Mouse (Mus musculus): ENCODE results near the gene Zfp966. TPM values are rescaled to one million over a fixed set of nuclear protein-coding genes. Genes with fewer than 3 reads are reported as not detected.
"Not testable (repeated sequence)": the region's sequence is repeated elsewhere in the genome, so short reads cannot be mapped to it uniquely, and the experiment has no call there.

Zfp966 gene
- total RNA-seq (2021): 1 to 10 TPM; 3.3 to 3.7 TPM
- long read RNA-seq, experiment 1, partial matches to known transcripts: 0 of 1 reads
- long read RNA-seq, experiment 1, other reads (novel, unspliced or antisense): 1 of 1 reads
- long read RNA-seq, experiment 2: 0 reads

DNA sequence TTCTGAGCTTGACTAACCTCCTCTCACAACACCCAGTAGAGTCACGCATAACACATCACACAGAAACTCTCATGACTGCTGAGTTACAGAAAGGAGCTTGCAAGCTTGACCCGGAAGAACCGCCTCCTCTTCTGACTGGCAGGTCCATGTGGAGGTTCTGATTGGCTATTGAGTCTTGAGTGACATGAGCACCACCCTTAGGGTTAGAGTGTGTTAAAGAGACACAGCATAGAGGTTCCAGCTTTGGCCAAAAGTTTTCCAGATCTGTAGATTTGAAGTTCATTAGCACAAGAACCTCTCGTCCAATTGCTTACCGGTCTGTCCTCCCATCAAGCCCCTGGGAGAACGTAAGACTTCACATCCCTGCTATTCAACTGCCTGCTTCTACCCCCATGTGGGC, at the start of gene Zfp966:
Gene Zfp966 (minus strand): TSS at position 101 of the 400 bp plus-strand sequence.
- not testable (repeated sequence) for DNase-seq

DNA sequence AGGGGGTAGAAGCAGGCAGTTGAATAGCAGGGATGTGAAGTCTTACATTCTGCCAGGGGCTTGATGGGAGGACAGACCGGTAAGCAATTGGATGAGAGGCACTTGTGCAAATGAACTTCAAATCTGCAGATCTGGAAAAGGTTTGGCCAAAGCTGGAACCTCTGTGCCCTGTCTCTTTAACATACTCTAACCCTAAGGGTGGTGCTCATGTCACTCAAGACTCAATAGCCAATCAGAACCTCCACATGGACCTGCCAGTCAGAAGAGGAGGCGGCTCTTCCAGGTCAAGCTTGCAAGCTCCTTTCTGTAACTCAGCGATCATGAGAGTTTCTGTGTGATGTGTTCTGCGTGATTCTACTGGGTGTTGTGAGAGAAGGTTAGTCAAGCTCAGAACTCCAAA, 34.1 kb upstream of the Zfp966 start, which contains the start of gene Gm2026:
Gene Gm2026 (plus strand): TSS at position 301 of the 400 bp plus-strand sequence.
- not testable (repeated sequence) for DNase-seq

GRCm38 (mm10) chr2:175869024-175869423, 61.9 kb downstream of the Zfp966 start, which contains the start of gene Gm6710:
Gene Gm6710, plus strand, starts transcription at chr2:175869219.
- DNase-seq: not testable (repeated sequence)

Other genes with a start within 250 kb of the Zfp966 start
- gene Zfp969, start 227.5 kb downstream of the Zfp966 start, total RNA-seq (2021): not detected
- not detected for gene Gm2007, start 189.6 kb downstream of the Zfp966 start, total RNA-seq (2021)
- 1 to 10 TPM; 2.1 to 6.0 TPM for gene Gm14288, start 130.0 kb downstream of the Zfp966 start, total RNA-seq (2021)
- 10 to 100 TPM; 14.0 to 14.1 TPM for gene Gm6710, start 61.9 kb downstream of the Zfp966 start, total RNA-seq (2021)
- 10 to 100 TPM; 16.2 TPM for gene Gm2026, start 34.2 kb upstream of the Zfp966 start, total RNA-seq (2021)
- gene Gm2004, start 218.7 kb upstream of the Zfp966 start, total RNA-seq (2021): 1 to 10 TPM; 2.0 to 2.5 TPM